Mouse (Mus musculus): Measurements from ENCODE around the gene Myrip. TPM values are rescaled to one million over a fixed set of nuclear protein-coding genes. Genes with fewer than 3 reads are reported as not detected.

Myrip gene
- total and polyA plus RNA-seq, 3 experiments = 0.03 TPM; not detected in 2

- no peak overlapping the region for H3K9ac ChIP-seq (ENCODE audit: control insufficient read depth, low read depth, low read length, poor library complexity, severe bottlenecking)
- H3K79me2 ChIP-seq (ENCODE audit: control insufficient read depth, insufficient read depth, low read length, poor library complexity) = no peaks in the 10 kb centered on the region
- no peaks in the 10 kb centered on the region for H3K9me3 ChIP-seq (replicated peaks; ENCODE audit: insufficient read depth, low read length)
- no peaks in the 10 kb centered on the region for H3K4me1 ChIP-seq (ENCODE audit: control insufficient read depth in 1 of 2, insufficient read depth in 2 of 2, low read length in 2 of 2)
- no peaks in the 10 kb centered on the region for H3K36me3 ChIP-seq (ENCODE audit: control insufficient read depth in 1 of 2, insufficient read depth in 2 of 2, low read length in 2 of 2)
- no peak for DNase-seq (ENCODE audit: low read depth, low spot score)
- H3K4me3 ChIP-seq (ENCODE audit: control insufficient read depth in 1 of 2, insufficient read depth in 1 of 2, low read depth in 2 of 2, low read length in 2 of 2) = no peak overlapping the region
- no peak overlapping the region for H3K27ac ChIP-seq (ENCODE audit: control insufficient read depth, low read depth, low read length)
- H3K27me3 ChIP-seq (ENCODE audit: control insufficient read depth in 1 of 2, insufficient read depth in 2 of 2, low read length in 2 of 2) = peaks cover 0 to 1% of the 10 kb centered on the region in 2 experiments; a peak in 1 of 4 replicates
- TF ChIP-seq TAL1 (IDR thresholded peaks at IDR 0.05; ENCODE audit: low read length) (no peak), NRF1 (IDR thresholded peaks at IDR 0.05; ENCODE audit: insufficient read depth, low read depth, low read length, poor library complexity, severe bottlenecking) (no peak), MAZ (IDR thresholded peaks at IDR 0.05; ENCODE audit: low read depth, low read length) (no peak), POLR2AphosphoS2 (IDR thresholded peaks at IDR 0.05; ENCODE audit: low read length) (no peak), TBP (IDR thresholded peaks at IDR 0.05; ENCODE audit: low read depth, low read length) (no peak), SIN3A (IDR thresholded peaks at IDR 0.05; ENCODE audit: low read length) (no peak), MAX (IDR thresholded peaks at IDR 0.05; ENCODE audit: low read length) (no peak), GABPA (IDR thresholded peaks at IDR 0.05; ENCODE audit: low read depth, low read length) (no peak), EP300 (IDR thresholded peaks at IDR 0.05; ENCODE audit: low read depth in 1 of 2, low read length in 2 of 2) (no peak), ZNF384 (IDR thresholded peaks at IDR 0.05; ENCODE audit: low read depth, low read length) (no peak), JUND (IDR thresholded peaks at IDR 0.05; ENCODE audit: low read depth, low read length) (no peak), E2F4 (IDR thresholded peaks at IDR 0.05; ENCODE audit: borderline replicate concordance, low read depth, low read length) (no peak), GATA1 (IDR thresholded peaks at IDR 0.05; ENCODE audit: low read depth, low read length) (no peak), SMC3 (IDR thresholded peaks at IDR 0.05; ENCODE audit: low read depth, low read length) (no peak), ETS1 (IDR thresholded peaks at IDR 0.05; ENCODE audit: low read depth, low read length) (no peak), MXI1 (IDR thresholded peaks at IDR 0.05; ENCODE audit: low read depth, low read length) (no peak), POLR2AphosphoS5 (IDR thresholded peaks at IDR 0.05; ENCODE audit: borderline replicate concordance, low read depth, low read length) (no peak), MYC (IDR thresholded peaks at IDR 0.05; ENCODE audit: low read depth, low read length) (no peak), BHLHE40 (IDR thresholded peaks at IDR 0.05; ENCODE audit: borderline replicate concordance, low read depth, low read length) (no peak), ZC3H11A (IDR thresholded peaks at IDR 0.05; ENCODE audit: low read depth, low read length) (no peak)
Observed at GRCm38 (mm10) chr9:120470431-120470830, 169.1 kb downstream of the Myrip start.

GRCm38 (mm10) chr9:120481644-120482043, 180.3 kb downstream of the Myrip start:
- H3K36me3 ChIP-seq (ENCODE audit: control insufficient read depth in 1 of 2, insufficient read depth in 2 of 2, low read length in 2 of 2) = peaks cover 0 to 9% of the 10 kb centered on the region in 2 experiments; a peak in 2 of 4 replicates
- H3K9ac ChIP-seq (ENCODE audit: control insufficient read depth, low read depth, low read length, poor library complexity, severe bottlenecking) = peak overlapping the region; percentile 23; the same call in 1 of the 2 replicates
- no peak for TF ChIP-seq UBTF (IDR thresholded peaks at IDR 0.05; ENCODE audit: borderline replicate concordance, insufficient read depth, low read depth, low read length)
- TF ChIP-seq EP300 (IDR thresholded peaks at IDR 0.05; ENCODE audit: low read depth in 1 of 2, low read length in 2 of 2) = peak in 1 of 2 experiments; percentile 41; a peak in 2 of 4 replicates
- TF ChIP-seq CHD1 (IDR thresholded peaks at IDR 0.05; ENCODE audit: low read depth, low read length) = no peak
- TF ChIP-seq ZMIZ1 (IDR thresholded peaks at IDR 0.05; ENCODE audit: low read depth, low read length) = 0 out of 2 replicates have a peak, but pooled peaks have one; percentile 33
- peak overlapping the region; percentile 39; the same call in 1 of the 2 replicates for H3K27ac ChIP-seq (ENCODE audit: control insufficient read depth, low read depth, low read length)
- DNase-seq (ENCODE audit: low read depth, low spot score) = peak; percentile 16
- H3K4me3 ChIP-seq (ENCODE audit: control insufficient read depth in 1 of 2, insufficient read depth in 1 of 2, low read depth in 2 of 2, low read length in 2 of 2) = peak overlapping the region in 1 of 2 experiments; percentile 21; a peak in 1 of 4 replicates
- peaks cover 0 to 13% of the 10 kb centered on the region in 2 experiments; a peak in 3 of 4 replicates for H3K4me1 ChIP-seq (ENCODE audit: control insufficient read depth in 1 of 2, insufficient read depth in 2 of 2, low read length in 2 of 2)
- H3K27me3 ChIP-seq (ENCODE audit: control insufficient read depth in 1 of 2, insufficient read depth in 2 of 2, low read length in 2 of 2) = no peaks in the 10 kb centered on the region
- no peaks in the 10 kb centered on the region for H3K79me2 ChIP-seq (ENCODE audit: control insufficient read depth, insufficient read depth, low read length, poor library complexity)
- no peaks in the 10 kb centered on the region for H3K9me3 ChIP-seq (replicated peaks; ENCODE audit: insufficient read depth, low read length)

Data from MEL (cell line).